Mouse (Mus musculus): ENCODE results near the gene Adm.

- TF ChIP-seq CTCF (IDR thresholded peaks at IDR 0.05; ENCODE audit: borderline replicate concordance, insufficient read depth, low read depth, low read length): no peak
- TF ChIP-seq POLR2A (IDR thresholded peaks at IDR 0.05; ENCODE audit: borderline replicate concordance, insufficient read depth, low read length): no peak
Measured at GRCm38 (mm10) chr7:110639291-110639915, 11.9 kb downstream of the Adm start.
